Mouse (Mus musculus): Measurements from ENCODE around the gene Bicral. TPM values are rescaled to one million over a fixed set of nuclear protein-coding genes. Genes with fewer than 3 reads are reported as not detected.

Gene Bicral
- total and polyA plus RNA-seq, 3 experiments = 3.0 to 7.4 (median 5.9) TPM

DNA sequence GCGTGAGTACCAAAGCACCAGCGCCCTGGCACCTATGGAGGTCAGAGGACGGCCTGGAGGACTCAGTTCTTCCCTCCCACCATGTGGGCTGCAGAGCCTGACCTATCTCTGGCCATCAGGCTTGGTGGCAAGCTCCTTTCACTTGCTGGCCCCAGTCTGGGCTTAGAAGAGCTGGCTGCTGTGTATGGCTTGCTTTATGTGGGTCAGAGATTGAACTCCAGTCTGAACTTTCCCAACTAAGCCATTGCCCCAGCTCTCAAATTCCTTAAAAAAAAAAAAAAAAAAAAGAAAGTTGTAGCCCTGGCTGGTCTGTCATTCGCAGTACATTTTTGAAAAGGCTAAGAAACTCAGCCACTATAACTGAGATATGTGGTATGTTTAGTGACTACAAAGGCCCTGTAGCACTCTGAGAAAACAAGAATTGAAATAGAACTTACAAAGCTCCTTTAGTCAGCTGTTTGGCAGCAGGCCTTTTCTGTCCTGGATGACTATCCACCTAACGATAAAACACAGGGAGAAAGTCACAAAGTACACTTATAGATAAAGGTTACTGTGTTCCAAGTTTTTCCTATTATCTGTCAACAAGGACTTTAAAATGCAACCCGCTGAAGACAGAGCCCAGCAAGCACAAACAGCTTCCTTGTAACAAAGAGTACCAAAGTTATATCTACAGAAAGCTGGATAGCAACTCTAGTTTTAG is 49.0 kb downstream of the Bicral start:
- Histone ChIP-seq H3K4me3 (replicated peaks in 1 of 3; ENCODE audit: low read depth in 2 of 3, low read length in 2 of 3, poor library complexity in 1 of 3) (no peak overlapping the region), H3K27me3 (replicated peaks) (no peaks in the 10 kb centered on the region), H3K9me3 (replicated peaks; ENCODE audit: low read length) (no peaks in the 10 kb centered on the region), H3K79me2 (replicated peaks; ENCODE audit: control insufficient read depth, extremely low read depth, insufficient read depth, poor library complexity, severe bottlenecking) (no peaks in the 10 kb centered on the region), H3K9ac (ENCODE audit: insufficient read depth, low read depth) (no peak overlapping the region), H3K4me1 (ENCODE audit: control insufficient read depth in 1 of 2, insufficient read depth in 2 of 2) (no peaks in the 10 kb centered on the region), H3K4me2 (ENCODE audit: insufficient read depth, low read depth, poor library complexity, severe bottlenecking) (no peak overlapping the region), H3K36me3 (replicated peaks in 1 of 2; ENCODE audit: control insufficient read depth in 1 of 2, insufficient read depth in 1 of 2, low read length in 1 of 2) (peaks cover 55 to 83% of the 10 kb centered on the region in 2 experiments), H3K27ac (ENCODE audit: insufficient read depth, low read depth) (no peak overlapping the region)
- dilution Hi-C loops (cut with MboI; ENCODE audit: extremely low pct_ligation_motif_present, extremely low pct_unique_long_range_greater_than_20kb, low sequenced_read_pairs) = no loop called here
- in situ Hi-C loops (cut with MboI; ENCODE audit: low pct_ligation_motif_present, low pct_unique_long_range_greater_than_20kb, low sequenced_read_pairs) = no loop called here
- DNase-seq (ENCODE audit: extremely low read depth) = no peak
- no peak for TF ChIP-seq KAT2A (IDR thresholded peaks at IDR 0.05; ENCODE audit: insufficient replicate concordance, low read length)
- no peak for TF ChIP-seq RCOR1 (conservative IDR thresholded peaks at IDR 0.05; ENCODE audit: low read depth, low read length)
- no peak for TF ChIP-seq USF1 (IDR thresholded peaks at IDR 0.05; ENCODE audit: low read depth, low read length)
- no peak for TF ChIP-seq E2F4 (IDR thresholded peaks at IDR 0.05; ENCODE audit: insufficient replicate concordance, low read depth, low read length)
- no peak for TF ChIP-seq CHD2 (IDR thresholded peaks at IDR 0.05; ENCODE audit: low read length)
- TF ChIP-seq CTCF (conservative IDR thresholded peaks at IDR 0.05 in 1 of 2, IDR thresholded peaks at IDR 0.05 in 1 of 2; ENCODE audit: low read depth in 2 of 2, low read length in 2 of 2) = no peak
- no peak for TF ChIP-seq PAX5 (IDR thresholded peaks at IDR 0.05; ENCODE audit: low read length)
- TF ChIP-seq SIN3A (IDR thresholded peaks at IDR 0.05; ENCODE audit: low read length) = no peak
- TF ChIP-seq NELFE (IDR thresholded peaks at IDR 0.05; ENCODE audit: low read depth, low read length) = no peak
- no peak for TF ChIP-seq TBP (conservative IDR thresholded peaks at IDR 0.05; ENCODE audit: low read depth, low read length)
- no peak for TF ChIP-seq HCFC1 (IDR thresholded peaks at IDR 0.05; ENCODE audit: low read depth, low read length)
- no peak for TF ChIP-seq JUN (IDR thresholded peaks at IDR 0.05; ENCODE audit: insufficient read depth, low read depth, low read length)
- TF ChIP-seq MAX (IDR thresholded peaks at IDR 0.05; ENCODE audit: low read length) = no peak
- TF ChIP-seq MAFK (IDR thresholded peaks at IDR 0.05; ENCODE audit: insufficient replicate concordance, low read length) = no peak
- no peak for TF ChIP-seq POLR2A (IDR thresholded peaks at IDR 0.05; ENCODE audit: low read depth, low read length)
- no peak for TF ChIP-seq SMC3 (IDR thresholded peaks at IDR 0.05; ENCODE audit: low read depth, low read length)
- TF ChIP-seq POLR2AphosphoS2 (IDR thresholded peaks at IDR 0.05; ENCODE audit: low read depth, low read length) = no peak
- no peak for TF ChIP-seq ELF1 (IDR thresholded peaks at IDR 0.05; ENCODE audit: low read depth, low read length)
- TF ChIP-seq RAD21 (IDR thresholded peaks at IDR 0.05; ENCODE audit: low read depth, low read length) = no peak
- no peak for TF ChIP-seq MYC (IDR thresholded peaks at IDR 0.05; ENCODE audit: low read depth, low read length)

DNA sequence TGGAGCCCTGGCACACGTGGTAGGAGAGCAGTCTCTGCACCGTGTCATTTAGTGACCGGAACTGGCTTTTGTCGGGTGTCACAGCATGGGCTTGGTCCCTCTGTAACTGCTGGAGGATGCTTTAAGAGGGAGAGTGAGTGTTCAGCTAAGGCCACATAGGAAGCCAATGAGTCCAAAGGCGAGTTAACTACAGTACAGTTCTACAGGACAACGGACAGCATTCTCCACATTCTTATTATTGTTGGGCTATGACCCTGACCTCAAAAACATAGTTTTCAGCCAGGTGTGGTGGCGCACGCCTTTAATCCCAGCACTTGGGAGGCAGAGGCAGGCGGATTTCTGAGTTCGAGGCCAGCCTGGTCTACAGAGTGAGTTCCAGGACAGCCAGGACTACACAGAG is 49.9 kb downstream of the Bicral start:
- TF ChIP-seq JUND (conservative IDR thresholded peaks at IDR 0.05; ENCODE audit: low read depth, low read length) = no peak
- peaks cover 50 to 76% of the 10 kb centered on the region in 2 experiments for H3K36me3 ChIP-seq (replicated peaks in 1 of 2; ENCODE audit: control insufficient read depth in 1 of 2, insufficient read depth in 1 of 2, low read length in 1 of 2)
- dilution Hi-C loops (cut with MboI; ENCODE audit: extremely low pct_ligation_motif_present, extremely low pct_unique_long_range_greater_than_20kb, low sequenced_read_pairs) = no loop called here

More for the DNA sequence above, 49.9 kb downstream of the Bicral start:
- no peak overlapping the region for H3K27ac ChIP-seq (ENCODE audit: insufficient read depth, low read depth)
- H3K27me3 ChIP-seq (replicated peaks) = no peaks in the 10 kb centered on the region
- H3K4me3 ChIP-seq (replicated peaks in 1 of 3; ENCODE audit: low read depth in 2 of 3, low read length in 2 of 3, poor library complexity in 1 of 3) = no peak overlapping the region
- no peak for DNase-seq (ENCODE audit: extremely low read depth)
- in situ Hi-C loops (cut with MboI; ENCODE audit: low pct_ligation_motif_present, low pct_unique_long_range_greater_than_20kb, low sequenced_read_pairs) = no loop called here
- no peaks in the 10 kb centered on the region for H3K4me1 ChIP-seq (ENCODE audit: control insufficient read depth in 1 of 2, insufficient read depth in 2 of 2)
- no peaks in the 10 kb centered on the region for H3K9me3 ChIP-seq (replicated peaks; ENCODE audit: low read length)
- no peak overlapping the region for H3K4me2 ChIP-seq (ENCODE audit: insufficient read depth, low read depth, poor library complexity, severe bottlenecking)
- no peak overlapping the region for H3K9ac ChIP-seq (ENCODE audit: insufficient read depth, low read depth)
- no peaks in the 10 kb centered on the region for H3K79me2 ChIP-seq (replicated peaks; ENCODE audit: control insufficient read depth, extremely low read depth, insufficient read depth, poor library complexity, severe bottlenecking)
